Mouse (Mus musculus): ENCODE results near the gene 4632433K11Rik. TPM values are rescaled to one million over a fixed set of nuclear protein-coding genes. Genes with fewer than 3 reads are reported as not detected.

Gene 4632433K11Rik
- not detected in 4 replicates for total RNA-seq (2023; ENCODE audit: inconsistent age)

DNA sequence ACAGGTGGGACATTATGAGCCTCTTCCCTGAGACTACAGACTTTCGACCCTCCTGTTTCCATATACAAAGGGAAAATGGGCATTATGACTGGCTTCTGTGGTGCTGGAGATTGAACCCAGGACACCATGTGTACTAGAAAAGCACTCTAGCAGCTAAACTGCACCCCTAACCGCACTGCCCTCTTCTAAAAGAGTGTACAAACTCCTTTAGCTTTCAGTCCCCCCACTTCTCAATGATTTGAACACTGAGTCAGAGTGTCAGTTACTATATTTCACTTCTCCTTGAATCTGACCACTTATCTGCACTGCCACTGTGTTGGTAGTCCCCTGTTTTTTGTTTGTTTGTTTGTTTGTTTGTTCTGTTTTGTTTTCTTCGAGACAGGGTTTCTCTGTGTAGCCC, at the start of gene 4632433K11Rik:
Gene 4632433K11Rik (plus strand): TSS at position 301 of the 400 bp plus-strand sequence.

GRCm38 (mm10) chr7:4996003-4996895, 37.7 kb upstream of the 4632433K11Rik start, which contains the start of gene Zfp579:
Gene Zfp579, minus strand, starts transcription at chr7:4996158.

DNA sequence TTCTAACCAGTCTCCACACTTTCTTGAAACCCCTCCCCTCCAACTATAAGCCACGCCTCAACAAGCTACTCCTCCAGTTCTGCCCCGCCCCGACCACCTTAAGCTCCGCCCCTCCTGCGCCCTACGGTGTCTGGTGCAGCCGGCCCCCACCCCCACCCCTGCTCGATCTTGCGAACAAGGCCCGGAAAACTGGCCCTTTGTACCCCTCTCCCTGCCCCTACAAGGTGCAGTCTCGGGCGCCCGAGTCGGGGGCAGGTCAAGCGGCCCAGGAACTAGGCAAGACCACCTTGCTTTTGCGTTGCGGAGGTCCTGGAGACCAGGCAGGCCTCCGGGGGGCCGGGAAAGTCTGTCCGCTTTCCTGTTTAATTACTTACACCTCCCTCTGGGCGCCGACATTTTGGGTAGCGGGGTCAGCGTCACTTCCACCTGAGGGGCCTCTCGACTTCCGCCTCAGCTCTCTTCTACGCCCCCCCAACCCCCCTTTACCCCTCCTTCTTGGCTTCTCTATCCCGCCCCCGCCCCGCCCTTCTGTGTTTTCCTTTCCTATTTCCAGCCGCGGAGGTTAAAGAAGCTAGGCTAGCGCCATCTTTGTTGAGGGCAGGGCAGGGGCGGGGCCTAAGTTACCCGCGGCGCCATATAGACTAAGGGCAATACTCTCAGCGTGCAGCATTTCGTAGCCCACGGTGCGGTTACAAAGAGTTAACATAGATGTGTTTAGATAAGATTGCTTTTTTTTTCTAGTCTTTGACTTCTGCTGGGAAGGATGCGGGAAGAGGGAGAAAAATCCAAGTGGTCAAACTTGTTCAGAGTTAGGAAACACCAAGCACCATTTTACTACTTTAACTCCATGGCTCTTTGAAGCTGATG, 19.4 kb upstream of the 4632433K11Rik start, which contains the start of the genes Zfp524 and Fiz1:
Gene Zfp524 (plus strand): TSS at position 165 of the 867 bp plus-strand sequence.
Gene Fiz1 (minus strand): TSS at position 447 of the 867 bp plus-strand sequence.

GRCm38 (mm10) chr7:5015118-5016001, 18.6 kb upstream of the 4632433K11Rik start, which contains the start of gene Gm44973:
Gene Gm44973, plus strand, starts transcription at chr7:5015496.

GRCm38 (mm10) chr7:5020000-5020681, 13.8 kb upstream of the 4632433K11Rik start, which contains the start of the genes Zfp865 and Ccdc106:
Gene Zfp865, plus strand, starts transcription at chr7:5020376.
Gene Ccdc106, plus strand, starts transcription at chr7:5020553.

GRCm38 (mm10) chr7:5038109-5038732, 4.3 kb downstream of the 4632433K11Rik start, which contains the start of gene Zfp784:
Gene Zfp784, minus strand, starts transcription at chr7:5038446.

DNA sequence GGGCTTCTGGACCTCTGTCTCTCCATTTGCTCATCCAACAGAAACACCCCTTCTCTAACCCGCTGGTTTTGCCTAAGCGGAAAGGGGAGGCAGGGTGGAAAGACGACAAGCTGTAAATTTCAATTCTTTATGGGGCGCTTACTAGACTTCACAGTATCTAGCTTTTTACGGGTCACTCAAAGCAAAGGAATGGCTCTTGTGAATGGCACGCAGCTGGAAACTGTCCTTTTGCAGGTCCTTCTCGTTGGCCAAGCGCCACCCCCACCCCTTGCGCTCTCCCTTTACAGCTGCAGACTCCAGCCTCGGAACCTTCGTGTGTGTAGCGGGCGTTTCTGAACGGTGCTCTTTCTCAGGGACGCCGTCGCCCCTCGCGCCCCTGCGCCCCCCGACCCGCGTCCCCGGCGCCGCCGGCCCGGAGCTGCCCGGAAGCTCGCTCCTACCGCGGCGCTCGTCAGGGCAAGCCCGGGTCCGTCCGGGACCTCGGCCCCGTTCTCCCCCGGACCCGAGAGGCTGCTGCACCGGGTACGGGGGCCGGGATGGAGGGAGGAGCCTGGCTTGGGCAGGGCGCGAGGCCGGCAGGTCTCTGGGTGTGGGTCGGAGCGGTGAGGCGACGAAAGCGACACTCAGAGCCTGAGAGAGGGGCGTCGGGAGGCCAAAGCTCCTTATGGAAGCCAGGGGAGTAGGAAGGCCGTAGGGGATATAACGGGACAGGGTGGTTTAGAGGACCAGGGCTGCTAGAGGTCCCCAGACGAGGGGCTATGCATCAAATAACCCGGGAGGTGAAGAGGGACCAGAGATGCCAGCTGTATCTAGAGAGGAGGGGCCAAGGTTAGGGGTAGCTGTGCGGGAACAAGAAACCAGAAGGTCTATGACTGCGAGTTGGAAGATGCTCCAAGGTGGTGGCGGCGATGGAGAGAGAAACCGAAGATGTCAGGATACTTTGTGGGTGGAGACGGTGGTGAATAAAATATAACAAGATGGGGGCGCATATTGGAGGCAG, 17.6 kb downstream of the 4632433K11Rik start, which contains the start of gene Zfp580:
Gene Zfp580 (plus strand): TSS at position 346 of the 1,000 bp plus-strand sequence.

DNA sequence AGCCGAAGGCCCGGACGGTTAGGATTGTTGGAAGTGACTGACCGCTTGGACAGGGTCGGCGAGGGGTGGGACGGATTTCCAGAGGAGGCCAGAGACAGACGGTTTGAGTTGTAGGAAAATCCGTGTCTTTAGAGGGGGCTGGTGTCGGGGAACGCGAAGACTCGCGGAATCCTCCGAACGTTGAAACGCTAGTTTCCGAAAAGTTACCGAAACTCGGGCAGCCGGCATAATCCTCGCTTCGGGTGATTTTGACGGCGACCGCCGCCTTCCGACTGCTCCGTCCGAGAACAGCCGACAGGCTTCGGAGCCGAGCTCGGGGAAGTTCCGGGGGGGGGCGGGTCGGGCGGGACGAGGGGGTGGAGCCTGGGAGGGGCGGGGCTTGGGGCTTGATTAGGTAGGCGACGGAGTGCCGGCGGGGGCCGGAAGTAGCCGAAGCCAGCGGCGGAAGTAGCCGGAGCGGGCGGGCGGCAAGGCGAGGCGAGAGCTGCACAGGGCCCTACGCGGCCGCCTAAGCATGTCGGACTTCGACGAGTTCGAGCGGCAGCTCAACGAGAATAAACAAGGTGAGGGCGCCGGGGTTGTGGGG, 27.9 kb downstream of the 4632433K11Rik start, which contains the start of gene U2af2:
Gene U2af2 (plus strand): TSS at position 370 of the 586 bp plus-strand sequence.

GRCm38 (mm10) chr7:5080010-5080751, 46.3 kb downstream of the 4632433K11Rik start, which contains the start of gene Epn1:
Gene Epn1, plus strand, starts transcription at chr7:5080235.

Other genes starting within 250 kb of the 4632433K11Rik start
- gene Tmem238, start 244.5 kb upstream of the 4632433K11Rik start, total RNA-seq (2023; ENCODE audit: inconsistent age): 2.0 to 2.9 TPM (median 2.4 TPM) in 4 replicates
- 1,659 to 1,852 TPM (median 1,727 TPM) in 4 replicates for gene Rpl28, start 241.2 kb upstream of the 4632433K11Rik start, total RNA-seq (2023; ENCODE audit: inconsistent age)
- gene Ube2s, start 221.5 kb upstream of the 4632433K11Rik start, total RNA-seq (2023; ENCODE audit: inconsistent age): 137 to 170 TPM (median 148 TPM) in 4 replicates
- gene Shisa7, start 189.4 kb upstream of the 4632433K11Rik start, total RNA-seq (2023; ENCODE audit: inconsistent age): 0.39 to 1.9 TPM (median 0.72 TPM) in 4 replicates
- gene Isoc2b, start 163.9 kb upstream of the 4632433K11Rik start, total RNA-seq (2023; ENCODE audit: inconsistent age): 6.1 to 12.0 TPM (median 7.0 TPM) in 4 replicates
- 10.5 to 13.7 TPM (median 12.2 TPM) in 4 replicates for gene Isoc2a, start 157.0 kb upstream of the 4632433K11Rik start, total RNA-seq (2023; ENCODE audit: inconsistent age)
- not detected in 4 replicates for gene Gm36210, start 127.6 kb upstream of the 4632433K11Rik start, total RNA-seq (2023; ENCODE audit: inconsistent age)
- 36.5 to 39.0 TPM (median 38.7 TPM) in 4 replicates for gene Zfp628, start 118.9 kb upstream of the 4632433K11Rik start, total RNA-seq (2023; ENCODE audit: inconsistent age)
- gene Nat14, start 112.1 kb upstream of the 4632433K11Rik start, total RNA-seq (2023; ENCODE audit: inconsistent age): 8.3 to 9.7 TPM (median 9.1 TPM) in 4 replicates
- 0.19 to 0.39 TPM (median 0.34 TPM) in 4 replicates for gene Ssc5d, start 108.3 kb upstream of the 4632433K11Rik start, total RNA-seq (2023; ENCODE audit: inconsistent age)
- gene Sbk2, start 69.7 kb upstream of the 4632433K11Rik start, total RNA-seq (2023; ENCODE audit: inconsistent age): 0.35 to 1.0 TPM in 2 of 4 replicates, not detected in the others
- 0.29 TPM in 1 of 4 replicates, not detected in the others for gene Sbk3, start 63.0 kb upstream of the 4632433K11Rik start, total RNA-seq (2023; ENCODE audit: inconsistent age)
- 11.6 to 24.7 TPM (median 17.1 TPM) in 4 replicates for gene Zfp579, start 38.0 kb upstream of the 4632433K11Rik start, total RNA-seq (2023; ENCODE audit: inconsistent age)
- gene Zfp524, start 19.7 kb upstream of the 4632433K11Rik start, total RNA-seq (2023; ENCODE audit: inconsistent age): 8.6 to 10.0 TPM (median 9.5 TPM) in 4 replicates
- 54.1 to 62.6 TPM (median 56.9 TPM) in 4 replicates for gene Fiz1, start 19.4 kb upstream of the 4632433K11Rik start, total RNA-seq (2023; ENCODE audit: inconsistent age)
- gene Gm44973, start 18.6 kb upstream of the 4632433K11Rik start, total RNA-seq (2023; ENCODE audit: inconsistent age): not detected in 4 replicates
- gene Zfp865, start 13.7 kb upstream of the 4632433K11Rik start, total RNA-seq (2023; ENCODE audit: inconsistent age): 42.2 to 48.1 TPM (median 47.2 TPM) in 4 replicates
- gene Ccdc106, start 13.6 kb upstream of the 4632433K11Rik start, total RNA-seq (2023; ENCODE audit: inconsistent age): not detected in 4 replicates
- gene Zfp784, start 4.3 kb downstream of the 4632433K11Rik start, total RNA-seq (2023; ENCODE audit: inconsistent age): 6.6 to 10.3 TPM (median 8.7 TPM) in 4 replicates
- gene Zfp580, start 17.4 kb downstream of the 4632433K11Rik start, total RNA-seq (2023; ENCODE audit: inconsistent age): 1.9 to 4.5 TPM (median 3.5 TPM) in 4 replicates
- gene U2af2, start 28.0 kb downstream of the 4632433K11Rik start, total RNA-seq (2023; ENCODE audit: inconsistent age): 502 to 531 TPM (median 512 TPM) in 4 replicates
- gene Epn1, start 46.1 kb downstream of the 4632433K11Rik start, total RNA-seq (2023; ENCODE audit: inconsistent age): 203 to 221 TPM (median 219 TPM) in 4 replicates
- gene Rfpl4, start 82.8 kb downstream of the 4632433K11Rik start, total RNA-seq (2023; ENCODE audit: inconsistent age): not detected in 4 replicates
- gene Rasl2-9, start 91.8 kb downstream of the 4632433K11Rik start, total RNA-seq (2023; ENCODE audit: inconsistent age): 0.51 to 1.2 TPM (median 1.0 TPM) in 3 of 4 replicates, not detected in the other
- gene Vmn1r55, start 115.6 kb downstream of the 4632433K11Rik start, total RNA-seq (2023; ENCODE audit: inconsistent age): not detected in 4 replicates
- not detected in 4 replicates for gene Vmn1r56, start 162.6 kb downstream of the 4632433K11Rik start, total RNA-seq (2023; ENCODE audit: inconsistent age)
- gene Vmn1r57, start 184.4 kb downstream of the 4632433K11Rik start, total RNA-seq (2023; ENCODE audit: inconsistent age): not detected in 4 replicates

Measured in B cell, adult (primary cell).